Mouse (Mus musculus): ENCODE data around the gene Exoc4. TPM values are rescaled to one million over a fixed set of nuclear protein-coding genes. Genes with fewer than 3 reads are reported as not detected.

The Exoc4 gene
- polyA plus RNA-seq (2015; fragmentation: Nextera tagmentation; extraction: Ambion mirVana): 19.6 and 21.3 TPM in 2 replicates

DNA sequence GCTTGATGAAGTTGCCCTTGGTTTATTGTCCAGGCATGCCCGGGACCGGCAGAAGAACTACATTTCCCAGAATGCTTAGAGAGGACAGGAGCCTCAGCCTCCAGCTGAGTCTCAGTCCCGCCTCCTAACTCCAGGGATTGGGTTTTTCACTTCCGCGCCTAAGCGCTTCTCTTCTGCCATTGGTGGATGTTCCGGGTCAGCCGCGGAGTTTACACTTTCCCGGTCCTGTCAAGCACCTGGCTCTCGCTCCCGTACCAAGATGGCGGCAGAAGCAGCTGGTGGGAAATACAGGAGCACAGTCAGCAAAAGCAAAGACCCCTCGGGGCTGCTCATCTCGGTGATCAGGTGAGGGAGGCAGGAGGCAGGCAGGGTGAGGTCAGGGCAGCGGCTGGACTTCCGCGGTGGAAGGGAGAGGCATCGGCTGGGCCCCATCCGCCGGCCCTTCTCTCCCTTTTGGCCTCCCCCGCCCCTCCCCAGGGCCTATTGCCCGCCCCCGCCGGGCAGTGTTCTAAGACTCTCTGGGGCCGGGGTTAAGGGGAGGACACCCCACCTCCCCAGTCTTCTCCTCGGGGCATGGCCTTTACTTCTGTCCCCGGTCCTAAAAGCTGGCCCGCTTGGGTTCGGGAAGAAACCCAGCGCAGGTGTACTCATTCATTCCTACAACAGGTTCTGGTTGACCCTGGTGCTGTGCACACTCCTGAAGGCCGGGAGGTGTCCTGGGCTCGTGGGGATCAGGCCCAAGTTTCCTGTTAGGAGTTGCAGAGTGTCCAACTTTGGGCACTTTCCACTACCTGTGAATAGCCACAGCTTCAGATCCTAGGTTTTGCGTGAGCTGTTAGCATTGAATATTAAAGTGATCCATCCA, at the start of gene Exoc4:
TSS of gene Exoc4 (plus strand) at position 192 of the 865 bp plus-strand sequence.

Other genes with a start within 250 kb of the Exoc4 start
- gene Chchd3, start 188.8 kb upstream of the Exoc4 start, polyA plus RNA-seq (2015; fragmentation: Nextera tagmentation; extraction: Ambion mirVana): 264 and 272 TPM in 2 replicates